Mouse (Mus musculus): ENCODE results near the gene Psen2.

Psen2 gene

GRCm38 (mm10) chr1:180196508-180196907 lies 66.7 kb downstream of the Psen2 start:
- POLR2A ChIA-PET: interaction anchor here (0.6 to 2.6 kb wide), 24 partner anchors 10 to 617 kb away, joined by 3 to 20 read pairs (median 4); partner anchors contain the start of gene H3f3a (in 1 of the 4)
- CTCF ChIA-PET: interaction anchor here (0.5 to 1.5 kb wide), 8 partner anchors 14 to 349 kb away, joined by 3 to 10 read pairs (median 4); no protein-coding TSS in a partner anchor

DNA sequence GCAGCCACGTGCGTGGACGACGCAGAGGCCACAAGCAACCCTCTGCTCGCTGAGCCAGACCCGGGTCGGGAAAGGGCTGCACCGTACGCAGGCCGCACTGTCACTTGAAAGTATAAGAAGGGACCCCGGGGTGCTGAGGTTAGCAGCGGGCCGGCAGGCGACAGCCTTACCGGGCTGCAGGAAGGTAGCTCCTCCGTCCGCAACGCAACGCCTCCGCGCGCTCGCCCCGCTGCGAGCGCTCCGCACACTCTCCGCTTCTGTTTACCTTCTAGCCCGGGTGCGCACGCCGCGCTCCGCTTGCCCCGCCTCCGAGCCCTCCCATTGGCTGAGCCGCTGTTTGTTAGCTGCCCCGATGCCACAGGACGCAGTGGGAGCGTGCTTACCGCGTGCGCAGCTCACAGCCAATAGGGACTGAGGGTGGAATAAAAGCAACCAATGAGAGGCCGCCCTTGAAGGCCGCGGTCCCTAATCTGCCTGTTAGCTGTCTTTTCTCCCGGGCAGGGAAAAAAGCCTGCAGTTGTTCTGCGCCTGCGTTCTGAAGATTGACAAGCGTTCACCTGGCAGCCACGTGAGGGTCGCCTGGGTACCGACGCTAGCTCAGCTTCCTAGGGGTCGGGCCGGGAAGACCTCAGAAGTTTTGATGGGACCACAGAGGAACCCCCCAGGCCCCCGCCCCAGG lies 67.4 kb downstream of the Psen2 start:
- ChIA-PET POLR2A (interaction anchor here in 3 of 4 experiments (0.6 to 2.6 kb wide), 29 partner anchors 8 to 618 kb away, joined by 3 to 20 read pairs (median 4); partner anchors contain the start of gene H3f3a (in 1 of the 3)), CTCF (interaction anchor here in 3 of 4 experiments (0.5 to 1.5 kb wide), 9 partner anchors 14 to 348 kb away, joined by 3 to 10 read pairs (median 4); no protein-coding TSS in a partner anchor)

DNA sequence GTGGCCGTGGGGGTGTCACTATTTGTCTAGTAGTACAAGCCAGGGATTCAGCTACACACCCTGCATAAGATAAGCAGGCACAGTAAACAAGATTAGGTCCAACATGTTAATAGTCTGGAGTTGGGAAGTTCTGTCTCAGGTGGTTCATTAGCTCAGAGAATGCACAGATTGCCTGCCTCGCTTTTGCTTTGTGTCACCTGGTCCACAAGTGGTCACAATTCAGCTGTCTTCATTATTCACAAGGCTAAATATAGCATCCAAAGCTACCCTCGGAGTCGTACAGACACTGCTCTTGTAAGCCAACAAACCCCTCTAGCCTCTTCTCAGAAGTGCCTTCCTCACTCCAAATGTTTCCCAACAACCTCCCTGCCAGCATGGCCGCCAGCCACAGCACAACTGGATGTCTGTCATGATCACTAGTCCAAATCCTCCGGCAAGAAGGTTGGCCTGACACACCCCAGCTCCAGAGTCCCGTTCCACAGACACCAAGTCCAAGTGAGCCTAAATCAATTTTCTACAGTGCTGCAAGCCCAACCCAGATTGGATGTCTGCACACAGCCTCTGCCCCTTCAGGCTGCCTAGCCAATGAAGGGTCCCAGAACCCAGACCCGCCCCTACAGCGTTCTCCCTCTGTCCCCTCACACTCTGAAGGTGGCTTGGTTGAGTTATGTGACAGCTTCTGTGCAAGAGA lies 68.3 kb downstream of the Psen2 start:
- ChIA-PET POLR2A (interaction anchor here in 2 of 4 experiments (0.6 to 2.6 kb wide), 17 partner anchors 9 to 619 kb away, joined by 3 to 20 read pairs (median 4); partner anchors contain the start of gene H3f3a (in 1 of the 2)), CTCF (interaction anchor here in 3 of 4 experiments (0.5 to 1.5 kb wide), 3 partner anchors 20 to 695 kb away, joined by 4 to 10 read pairs (median 6); no protein-coding TSS in a partner anchor)

- POLR2A ChIA-PET: interaction anchor here in 1 of 4 experiments (2.0 to 2.6 kb wide), 2 partner anchors 10 to 17 kb away, joined by 7 to 15 read pairs; no protein-coding TSS in a partner anchor
Observed at GRCm38 (mm10) chr1:180194048-180194447, 69.2 kb downstream of the Psen2 start.

GRCm38 (mm10) chr1:180193391-180193935 lies 69.8 kb downstream of the Psen2 start:
- ChIA-PET POLR2A (no interaction called here), CTCF (interaction anchor here in 1 of 4 experiments (1.3 kb wide), 1 partner anchor 22 kb away, joined by 3 read pairs; no protein-coding TSS in a partner anchor)

More at GRCm38 (mm10) chr1:180194048-180194447, 69.2 kb downstream of the Psen2 start:
- CTCF ChIA-PET: interaction anchor here in 1 of 4 experiments (1.3 kb wide), 1 partner anchor 21 kb away, joined by 3 read pairs; no protein-coding TSS in a partner anchor

- ChIA-PET CTCF (interaction anchor here in 1 of 4 experiments (1.3 kb wide), 1 partner anchor 22 kb away, joined by 3 read pairs; no protein-coding TSS in a partner anchor), POLR2A (no interaction called here)
Observed at GRCm38 (mm10) chr1:180192866-180193265, 70.4 kb downstream of the Psen2 start.

DNA sequence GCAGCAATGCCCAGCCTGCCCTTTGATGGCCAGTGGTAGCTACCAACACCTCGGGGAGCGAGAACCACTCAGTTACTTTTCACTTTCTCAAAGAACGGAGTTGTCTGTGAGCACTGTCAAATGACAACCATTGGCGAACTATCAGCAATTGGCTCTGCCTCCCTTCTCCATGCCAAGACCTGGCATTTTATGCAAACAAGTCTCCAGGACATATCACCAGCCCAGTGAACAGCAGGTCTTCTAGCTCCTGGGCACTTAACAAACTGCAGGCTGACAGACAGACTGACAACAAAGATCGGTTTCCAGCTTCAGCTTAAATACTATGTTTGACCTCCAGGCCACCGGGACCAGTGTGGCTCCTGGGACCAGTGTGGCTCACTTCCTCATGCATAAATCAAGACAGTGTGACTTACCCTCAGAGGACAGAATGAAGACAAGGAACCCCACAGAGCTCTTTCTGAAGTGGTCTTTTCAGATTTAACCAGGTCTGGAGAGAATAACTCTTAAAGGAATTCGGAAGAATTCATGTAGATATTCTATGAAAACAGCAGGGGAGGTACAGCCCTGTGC lies 71.5 kb downstream of the Psen2 start:
- CTCF ChIA-PET: interaction anchor here in 2 of 4 experiments (1.6 to 1.7 kb wide), 2 partner anchors 10 to 23 kb away, joined by 3 to 5 read pairs; no protein-coding TSS in a partner anchor

DNA sequence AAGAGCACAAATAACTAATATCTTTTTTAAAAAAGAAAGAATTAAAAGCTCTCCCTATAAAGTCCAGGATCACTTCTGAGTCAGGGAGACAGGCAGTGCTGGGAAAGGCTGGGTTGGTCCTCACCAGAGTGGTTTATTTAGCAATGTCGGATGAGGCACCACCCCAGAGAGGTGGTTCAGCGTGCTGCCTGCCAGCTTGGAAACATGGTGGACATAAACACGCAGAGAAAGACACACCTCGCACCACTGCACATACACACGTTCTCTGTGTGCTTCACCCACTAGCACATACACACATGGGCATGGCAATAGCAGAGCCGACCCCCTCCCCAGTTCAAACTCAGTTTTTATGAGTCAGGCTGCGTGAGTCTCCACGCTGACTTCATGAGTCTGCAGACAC lies 72.1 kb downstream of the Psen2 start:
- ChIA-PET CTCF (interaction anchor here in 2 of 4 experiments (1.6 to 1.7 kb wide), 2 partner anchors 9 to 24 kb away, joined by 3 to 5 read pairs; no protein-coding TSS in a partner anchor), POLR2A (interaction anchor here in 1 of 4 experiments (0.6 to 1.2 kb wide), 2 partner anchors 18 to 24 kb away, joined by 4 to 5 read pairs; no protein-coding TSS in a partner anchor)

More for the DNA sequence above, 71.5 kb downstream of the Psen2 start:
- POLR2A ChIA-PET: interaction anchor here in 1 of 4 experiments (0.6 to 1.2 kb wide), 2 partner anchors 18 to 23 kb away, joined by 4 to 5 read pairs; no protein-coding TSS in a partner anchor

GRCm38 (mm10) chr1:180188951-180189350 lies 74.3 kb downstream of the Psen2 start:
- CTCF ChIA-PET: no interaction called here
- POLR2A ChIA-PET: no interaction called here

DNA sequence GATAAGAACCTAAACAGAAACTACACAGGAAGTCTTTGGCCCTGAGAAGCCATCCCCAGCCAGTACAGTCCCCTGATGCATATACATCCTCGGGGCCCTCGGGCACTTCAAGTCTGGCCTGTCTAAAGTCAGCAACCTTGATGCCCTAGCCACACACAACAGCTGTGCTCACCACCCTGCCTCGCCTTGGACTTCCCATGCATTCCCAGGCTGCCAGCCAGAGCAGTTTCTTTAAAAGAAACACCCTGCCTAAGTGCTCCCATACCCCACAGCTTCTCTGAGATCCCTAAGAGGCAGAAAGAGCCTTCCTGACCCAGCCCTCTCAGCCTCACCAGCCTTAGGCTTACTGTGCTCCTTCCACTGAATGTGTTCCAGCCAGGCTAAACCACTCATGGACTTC lies 76.9 kb downstream of the Psen2 start:
- ChIA-PET POLR2A (interaction anchor here in 2 of 4 experiments (1.2 to 1.8 kb wide), 2 partner anchors 10 to 29 kb away, joined by 4 to 5 read pairs; no protein-coding TSS in a partner anchor), CTCF (interaction anchor here in 2 of 4 experiments (1.1 to 1.5 kb wide), 2 partner anchors 9 to 248 kb away, joined by 3 read pairs; no protein-coding TSS in a partner anchor)

GRCm38 (mm10) chr1:180185877-180186276 lies 77.4 kb downstream of the Psen2 start:
- ChIA-PET POLR2A (interaction anchor here in 2 of 4 experiments (1.2 to 1.8 kb wide), 2 partner anchors 10 to 30 kb away, joined by 4 to 5 read pairs; no protein-coding TSS in a partner anchor), CTCF (interaction anchor here in 1 of 4 experiments (1.5 kb wide), 1 partner anchor 248 kb away, joined by 3 read pairs; no protein-coding TSS in a partner anchor)

DNA sequence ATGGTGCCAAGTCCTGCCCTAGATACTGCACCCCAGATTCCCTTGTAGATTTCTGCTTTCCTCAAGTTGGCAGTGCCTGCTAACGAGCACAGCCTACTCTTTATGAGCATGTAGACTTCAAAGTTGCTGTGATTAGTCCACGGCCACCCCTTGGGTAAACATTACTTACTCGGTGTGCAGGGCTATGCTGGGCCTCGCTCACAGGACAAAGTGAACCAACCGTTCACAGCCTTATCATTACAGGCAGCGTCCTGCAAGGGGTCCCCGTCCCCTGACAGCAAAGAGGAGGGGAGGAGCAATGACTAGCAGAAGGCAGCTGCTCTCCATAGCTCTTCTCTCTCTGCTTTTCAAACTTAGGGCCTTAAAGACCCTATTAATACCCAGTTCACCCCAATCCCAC lies 78.5 kb downstream of the Psen2 start:
- CTCF ChIA-PET: no interaction called here
- POLR2A ChIA-PET: interaction anchor here in 1 of 4 experiments (1.1 to 1.4 kb wide), 3 partner anchors 11 to 32 kb away, joined by 3 read pairs; no protein-coding TSS in a partner anchor

DNA sequence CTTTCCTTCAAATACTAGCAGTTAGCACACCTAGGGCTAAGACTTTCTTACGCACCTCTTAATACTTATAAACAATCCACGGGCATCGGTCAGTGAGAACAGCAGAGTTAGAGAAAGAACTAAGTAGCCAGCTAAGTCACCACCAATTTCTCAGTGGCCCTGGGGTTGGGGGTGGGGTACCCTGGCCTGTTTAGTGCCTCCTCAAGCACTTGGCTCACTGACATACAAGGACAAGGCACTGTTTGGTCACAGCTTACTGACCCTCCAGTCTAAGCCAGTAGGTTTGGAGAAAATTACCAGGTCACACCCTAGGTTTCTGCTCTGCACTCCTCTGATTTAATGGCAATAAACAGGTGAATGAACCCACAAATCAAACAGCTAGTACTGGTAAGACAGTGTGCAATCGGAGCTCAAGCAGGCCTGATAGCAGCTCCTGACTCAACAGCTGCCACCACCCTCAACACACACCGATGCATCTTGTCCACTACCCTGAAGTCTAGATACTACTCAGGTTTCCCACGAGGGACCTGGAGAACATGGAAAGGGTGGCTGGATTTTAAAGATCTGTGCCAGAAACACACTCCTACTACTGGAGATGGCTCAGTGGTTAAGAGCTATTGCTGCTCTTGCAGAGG lies 79.6 kb downstream of the Psen2 start:
- CTCF ChIA-PET: interaction anchor here in 2 of 4 experiments (0.7 to 1.9 kb wide), 3 partner anchors 32 to 47 kb away, joined by 3 to 5 read pairs (median 4); no protein-coding TSS in a partner anchor

GRCm38 (mm10) chr1:180182731-180183130 lies 80.5 kb downstream of the Psen2 start:
- ChIA-PET CTCF (interaction anchor here in 3 of 4 experiments (0.9 to 2.5 kb wide), 7 partner anchors 9 to 581 kb away, joined by 3 to 17 read pairs (median 4); no protein-coding TSS in a partner anchor), POLR2A (interaction anchor here in 1 of 4 experiments (1.2 kb wide), 1 partner anchor 14 kb away, joined by 5 read pairs; no protein-coding TSS in a partner anchor)

More for the DNA sequence above, 79.6 kb downstream of the Psen2 start:
- POLR2A ChIA-PET: interaction anchor here in 2 of 4 experiments (0.5 to 1.4 kb wide), 5 partner anchors 11 to 382 kb away, joined by 3 to 7 read pairs (median 3); no protein-coding TSS in a partner anchor

- POLR2A ChIA-PET: interaction anchor here in 3 of 4 experiments (0.6 to 1.2 kb wide), 6 partner anchors 13 to 58 kb away, joined by 3 to 5 read pairs (median 3); no protein-coding TSS in a partner anchor
- CTCF ChIA-PET: interaction anchor here (0.5 to 2.5 kb wide), 14 partner anchors 9 to 582 kb away, joined by 3 to 17 read pairs (median 4); no protein-coding TSS in a partner anchor
Observed at GRCm38 (mm10) chr1:180181966-180182319, 81.3 kb downstream of the Psen2 start.

GRCm38 (mm10) chr1:180181304-180181965 lies 81.8 kb downstream of the Psen2 start:
- ChIA-PET POLR2A (interaction anchor here in 2 of 4 experiments (0.7 to 1.3 kb wide), 5 partner anchors 14 to 59 kb away, joined by 3 read pairs; no protein-coding TSS in a partner anchor), CTCF (interaction anchor here (0.6 to 2.5 kb wide), 12 partner anchors 10 to 323 kb away, joined by 3 to 17 read pairs (median 4); no protein-coding TSS in a partner anchor)

All from embryonic stem cell, embryonic (primary cell).